Comparison of ENCODE assay signal across 17 mouse cellular contexts in the genomic region with DNA sequence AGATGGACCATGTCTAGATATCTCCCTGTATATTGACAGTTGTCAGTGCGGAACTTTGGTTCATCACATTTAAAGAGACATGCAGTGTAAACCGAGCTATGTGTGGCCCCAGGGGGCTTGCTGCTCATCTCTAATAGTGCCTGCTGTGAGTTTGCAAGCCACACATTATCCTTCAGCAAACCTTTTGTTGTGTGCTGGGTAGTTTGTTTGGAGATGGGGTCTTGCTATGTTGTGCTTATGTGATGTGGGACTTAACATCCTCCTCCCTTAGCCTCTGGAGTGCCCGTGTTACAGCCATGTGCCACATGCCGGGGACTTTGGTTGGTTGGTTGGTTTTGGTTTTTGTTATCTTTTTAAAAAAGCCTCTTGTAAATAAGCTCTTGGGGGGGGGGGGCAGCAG. TPM values are rescaled to one million over a fixed set of nuclear protein-coding genes. Genes with fewer than 3 reads are reported as not detected.
A peak's percentile ranks its signal among the peaks of the same experiment; 100 is the strongest.
DNase-seq lines count a peak whose midpoint lies in the region; ATAC-seq and TF ChIP-seq lines count a peak whose summit lies in the region.
"Had no signal": no experiment of that assay in that cellular context is flagged by ENCODE, and none has a peak within 500 bp of the region (broad histone marks: within the 10 kb centered on the region; RNA-seq: fewer than 3 reads in every experiment).

No protein-coding gene starts in this region.

- TF ChIP-seq EP300 in stomach, postnatal 0 days (optimal IDR thresholded peaks at IDR 0.05), result no peak

- H3K9me3 ChIP-seq in embryonic facial prominence, embryonic 13.5 days, result no peaks in the 10 kb centered on the region
- no peaks in the 10 kb centered on the region for H3K9me3 ChIP-seq in embryonic facial prominence, embryonic 10.5 days
- no peaks in the 10 kb centered on the region for H3K9me3 ChIP-seq in kidney, embryonic 14.5 days (ENCODE audit: control insufficient read depth, low read length)
- H3K9me3 ChIP-seq in kidney, embryonic 16.5 days (ENCODE audit: low read length), result no peaks in the 10 kb centered on the region
- H3K9me3 ChIP-seq in stomach, embryonic 15.5 days, result no peaks in the 10 kb centered on the region
- no peaks in the 10 kb centered on the region for H3K9me3 ChIP-seq in stomach, postnatal 0 days (ENCODE audit: control insufficient read depth, low read length)
- H3K9me3 ChIP-seq in stomach, embryonic 16.5 days (replicated peaks; ENCODE audit: control insufficient read depth, low read length), result no peaks in the 10 kb centered on the region
- no peaks in the 10 kb centered on the region for H3K9me3 ChIP-seq in forebrain, embryonic 15.5 days
- H3K9me3 ChIP-seq: embryonic facial prominence, embryonic 12.5 days; forebrain, embryonic 13.5 days; heart, embryonic 15.5 days; midbrain, embryonic 12.5 days had no signal

- H3K27me3 ChIP-seq in embryonic facial prominence, embryonic 13.5 days, result no peaks in the 10 kb centered on the region
- H3K27me3 ChIP-seq in embryonic facial prominence, embryonic 10.5 days (replicated peaks; ENCODE audit: low read depth, poor library complexity, severe bottlenecking), result no peaks in the 10 kb centered on the region
- no peaks in the 10 kb centered on the region for H3K27me3 ChIP-seq in kidney, embryonic 14.5 days (ENCODE audit: control insufficient read depth, insufficient read depth, low read length)
- H3K27me3 ChIP-seq in kidney, embryonic 16.5 days (ENCODE audit: insufficient read depth, low read length), result no peaks in the 10 kb centered on the region
- no peaks in the 10 kb centered on the region for H3K27me3 ChIP-seq in stomach, embryonic 15.5 days (replicated peaks)
- no peaks in the 10 kb centered on the region for H3K27me3 ChIP-seq in stomach, postnatal 0 days (ENCODE audit: control insufficient read depth, insufficient read depth, low read length)
- no peaks in the 10 kb centered on the region for H3K27me3 ChIP-seq in stomach, embryonic 16.5 days (ENCODE audit: control insufficient read depth, insufficient read depth, low read length)
- H3K27me3 ChIP-seq in forebrain, embryonic 15.5 days, result no peaks in the 10 kb centered on the region
- H3K27me3 ChIP-seq: embryonic facial prominence, embryonic 12.5 days; forebrain, embryonic 13.5 days; heart, embryonic 15.5 days had no signal

- no peak for ATAC-seq in embryonic facial prominence, embryonic 13.5 days (ENCODE audit: insufficient number of reproducible peaks, insufficient read depth, low FRiP score, low TSS enrichment, low read depth)
- no peak for ATAC-seq in kidney, embryonic 14.5 days (ENCODE audit: low FRiP score, low TSS enrichment)
- ATAC-seq in kidney, embryonic 16.5 days (ENCODE audit: low FRiP score, low TSS enrichment), result no peak
- ATAC-seq in stomach, embryonic 15.5 days (ENCODE audit: insufficient read depth, low FRiP score, low read depth), result no peak
- ATAC-seq in stomach, postnatal 0 days (ENCODE audit: low FRiP score, low TSS enrichment), result no peak
- no peak for ATAC-seq in stomach, embryonic 16.5 days (ENCODE audit: insufficient read depth, low FRiP score)
- ATAC-seq in forebrain, embryonic 15.5 days (replicated peaks), result no peak
- ATAC-seq: forebrain, embryonic 13.5 days had no signal

- H3K4me2 ChIP-seq in embryonic facial prominence, embryonic 13.5 days, result peak overlapping the region; percentile 2; the same call in 1 of the 2 replicates
- H3K4me2 ChIP-seq in kidney, embryonic 14.5 days (replicated peaks; ENCODE audit: low read depth, low read length), result peak overlapping the region; percentile 25; the same call in 1 of the 2 replicates
- no peak overlapping the region for H3K4me2 ChIP-seq in kidney, embryonic 16.5 days (replicated peaks; ENCODE audit: low read depth, low read length)
- H3K4me2 ChIP-seq in stomach, embryonic 15.5 days, result no peak overlapping the region
- no peak overlapping the region for H3K4me2 ChIP-seq in stomach, postnatal 0 days (replicated peaks; ENCODE audit: low read depth)
- peak overlapping the region; percentile 40; the same call in 1 of the 2 replicates for H3K4me2 ChIP-seq in stomach, embryonic 16.5 days (ENCODE audit: low read depth, low read length)
- no peak overlapping the region for H3K4me2 ChIP-seq in forebrain, embryonic 15.5 days (replicated peaks)
- H3K4me2 ChIP-seq: forebrain, embryonic 13.5 days; midbrain, embryonic 12.5 days had no signal

- H3K9ac ChIP-seq in embryonic facial prominence, embryonic 13.5 days, result no peak overlapping the region
- no peak overlapping the region for H3K9ac ChIP-seq in kidney, embryonic 14.5 days (ENCODE audit: low read depth, low read length)
- no peak overlapping the region for H3K9ac ChIP-seq in kidney, embryonic 16.5 days (replicated peaks; ENCODE audit: low read length)
- no peak overlapping the region for H3K9ac ChIP-seq in stomach, embryonic 15.5 days
- no peak overlapping the region for H3K9ac ChIP-seq in stomach, postnatal 0 days (ENCODE audit: low read length)
- no peak overlapping the region for H3K9ac ChIP-seq in stomach, embryonic 16.5 days (ENCODE audit: low read length)
- no peak overlapping the region for H3K9ac ChIP-seq in forebrain, embryonic 15.5 days (replicated peaks)
- H3K9ac ChIP-seq: embryonic facial prominence, embryonic 12.5 days; forebrain, embryonic 13.5 days; heart, embryonic 15.5 days; midbrain, embryonic 12.5 days had no signal

- TF ChIP-seq CTCF in stomach, postnatal 0 days (IDR thresholded peaks at IDR 0.05; ENCODE audit: low read depth), result no peak

- H3K4me1 ChIP-seq in embryonic facial prominence, embryonic 13.5 days, result peaks cover 41% of the 10 kb centered on the region
- peaks cover 49% of the 10 kb centered on the region for H3K4me1 ChIP-seq in embryonic facial prominence, embryonic 10.5 days
- H3K4me1 ChIP-seq in kidney, embryonic 14.5 days (ENCODE audit: control insufficient read depth, insufficient read depth, low read length), result peaks cover 31% of the 10 kb centered on the region
- H3K4me1 ChIP-seq in kidney, embryonic 16.5 days (ENCODE audit: insufficient read depth, low read length), result peaks cover 37% of the 10 kb centered on the region
- H3K4me1 ChIP-seq in stomach, embryonic 15.5 days, result peaks cover 23% of the 10 kb centered on the region; the same call in 1 of the 2 replicates
- H3K4me1 ChIP-seq in stomach, postnatal 0 days (replicated peaks; ENCODE audit: control insufficient read depth, insufficient read depth), result peaks cover 3% of the 10 kb centered on the region
- peaks cover 26% of the 10 kb centered on the region for H3K4me1 ChIP-seq in stomach, embryonic 16.5 days (ENCODE audit: control insufficient read depth, insufficient read depth, low read length)
- H3K4me1 ChIP-seq in forebrain, embryonic 15.5 days, result peaks cover 32% of the 10 kb centered on the region

- H3K4me3 ChIP-seq in embryonic facial prominence, embryonic 13.5 days, result no peak overlapping the region
- no peak overlapping the region for H3K4me3 ChIP-seq in embryonic facial prominence, embryonic 10.5 days
- H3K4me3 ChIP-seq in kidney, embryonic 14.5 days (ENCODE audit: low read length), result no peak overlapping the region
- no peak overlapping the region for H3K4me3 ChIP-seq in kidney, embryonic 16.5 days (ENCODE audit: low read length)
- H3K4me3 ChIP-seq in stomach, embryonic 15.5 days (replicated peaks), result no peak overlapping the region
- no peak overlapping the region for H3K4me3 ChIP-seq in stomach, postnatal 0 days (ENCODE audit: low read depth, low read length)
- H3K4me3 ChIP-seq in stomach, embryonic 16.5 days (replicated peaks; ENCODE audit: low read length), result no peak overlapping the region
- no peak overlapping the region for H3K4me3 ChIP-seq in forebrain, embryonic 15.5 days
- H3K4me3 ChIP-seq: embryonic facial prominence, embryonic 12.5 days; forebrain, embryonic 13.5 days; midbrain, embryonic 12.5 days had no signal

- no peak overlapping the region for H3K27ac ChIP-seq in embryonic facial prominence, embryonic 13.5 days
- H3K27ac ChIP-seq in embryonic facial prominence, embryonic 10.5 days (replicated peaks), result no peak overlapping the region
- H3K27ac ChIP-seq in kidney, embryonic 14.5 days (ENCODE audit: low read depth, low read length), result no peak overlapping the region
- H3K27ac ChIP-seq in kidney, embryonic 16.5 days (ENCODE audit: low read length), result no peak overlapping the region
- peak overlapping the region; percentile 29; the same call in 1 of the 2 replicates for H3K27ac ChIP-seq in stomach, embryonic 15.5 days
- H3K27ac ChIP-seq in stomach, postnatal 0 days (replicated peaks), result no peak overlapping the region; the same call in 1 of the 2 replicates
- H3K27ac ChIP-seq in stomach, embryonic 16.5 days (ENCODE audit: low read length), result peak overlapping the region; percentile 85
- no peak overlapping the region for H3K27ac ChIP-seq in forebrain, embryonic 15.5 days (replicated peaks)
- H3K27ac ChIP-seq: embryonic facial prominence, embryonic 12.5 days; forebrain, embryonic 13.5 days; midbrain, embryonic 12.5 days had no signal

- WGBS in embryonic facial prominence, embryonic 13.5 days, result 51% methylated on average over 4 of the region's 4 CpGs
- WGBS in embryonic facial prominence, embryonic 10.5 days, result 56% methylated on average over 4 of the region's 4 CpGs
- 68% methylated on average over 4 of the region's 4 CpGs for WGBS in kidney, embryonic 14.5 days
- WGBS in kidney, embryonic 16.5 days, result 60% methylated on average over 4 of the region's 4 CpGs
- 62% methylated on average over 4 of the region's 4 CpGs for WGBS in stomach, embryonic 15.5 days
- 70% methylated on average over 4 of the region's 4 CpGs for WGBS in stomach, postnatal 0 days
- WGBS in stomach, embryonic 16.5 days, result 72% methylated on average over 4 of the region's 4 CpGs
- 58% methylated on average over 4 of the region's 4 CpGs for WGBS in forebrain, embryonic 15.5 days

- peaks cover 4% of the 10 kb centered on the region; the same call in 1 of the 2 replicates for H3K36me3 ChIP-seq in embryonic facial prominence, embryonic 13.5 days
- peaks cover 8% of the 10 kb centered on the region for H3K36me3 ChIP-seq in embryonic facial prominence, embryonic 10.5 days (replicated peaks)
- H3K36me3 ChIP-seq in kidney, embryonic 14.5 days (ENCODE audit: control insufficient read depth, insufficient read depth, low read length), result peaks cover 6% of the 10 kb centered on the region
- no peaks in the 10 kb centered on the region for H3K36me3 ChIP-seq in kidney, embryonic 16.5 days (ENCODE audit: insufficient read depth, low read length)
- no peaks in the 10 kb centered on the region for H3K36me3 ChIP-seq in stomach, embryonic 15.5 days
- H3K36me3 ChIP-seq in stomach, postnatal 0 days (ENCODE audit: control insufficient read depth, insufficient read depth, low read length), result peaks cover 2% of the 10 kb centered on the region; the same call in 1 of the 2 replicates
- no peaks in the 10 kb centered on the region for H3K36me3 ChIP-seq in stomach, embryonic 16.5 days (ENCODE audit: control insufficient read depth, insufficient read depth, low read length)
- H3K36me3 ChIP-seq in forebrain, embryonic 15.5 days, result no peaks in the 10 kb centered on the region
- H3K36me3 ChIP-seq: heart, embryonic 15.5 days had no signal

- DNase-seq in embryonic facial prominence, embryonic 10.5 days (ENCODE audit: low spot score), result no peak
- no peak for DNase-seq in stomach, postnatal 0 days (ENCODE audit: low spot score)
- DNase-seq: adrenal gland, postnatal 14 days; cerebellum, postnatal 25 days; gastrocnemius, adult 2 months; layer of hippocampus, adult 9-11 months; lung, adult 18-20 months had no signal

RNA-seq across cellular contexts. Expression of gene Tor3a, which starts 56.3 kb away (rescaled TPM):
- polyA plus RNA-seq in embryonic facial prominence, embryonic 13.5 days (2015; fragmentation: Nextera tagmentation; extraction: Ambion mirVana), result 8.0 and 8.4 TPM in 2 replicates
- polyA plus RNA-seq in embryonic facial prominence, embryonic 10.5 days (2016; fragmentation: Nextera tagmentation; extraction: Ambion mirVana), result 3.5 and 4.6 TPM in 2 replicates
- 15.5 and 21.1 TPM in 2 replicates for polyA plus RNA-seq in kidney, embryonic 14.5 days (2014; fragmentation: Nextera tagmentation; extraction: Ambion mirVana)
- 19.5 and 19.6 TPM in 2 replicates for polyA plus RNA-seq in kidney, embryonic 16.5 days (2015; fragmentation: Nextera tagmentation; extraction: Ambion mirVana)
- 9.9 and 14.0 TPM in 2 replicates for polyA plus RNA-seq in stomach, embryonic 15.5 days (2015; fragmentation: Nextera tagmentation; extraction: Ambion mirVana)
- 16.8 and 17.1 TPM in 2 replicates for polyA plus RNA-seq in stomach, postnatal 0 days (2015; fragmentation: Nextera tagmentation; extraction: Ambion mirVana)
- polyA plus RNA-seq in stomach, embryonic 16.5 days (2015; fragmentation: Nextera tagmentation; extraction: Ambion mirVana), result 14.6 and 19.2 TPM in 2 replicates
- 3.9 and 4.0 TPM in 2 replicates for polyA plus RNA-seq in forebrain, embryonic 15.5 days (2015; fragmentation: Nextera tagmentation; extraction: Ambion mirVana)

RNA-seq across cellular contexts. Expression of gene Abl2, which starts 59.2 kb away (rescaled TPM):
- polyA plus RNA-seq in embryonic facial prominence, embryonic 13.5 days (2015; fragmentation: Nextera tagmentation; extraction: Ambion mirVana), result 5.2 and 5.9 TPM in 2 replicates
- polyA plus RNA-seq in embryonic facial prominence, embryonic 10.5 days (2016; fragmentation: Nextera tagmentation; extraction: Ambion mirVana), result 5.8 and 6.0 TPM in 2 replicates
- polyA plus RNA-seq in kidney, embryonic 14.5 days (2014; fragmentation: Nextera tagmentation; extraction: Ambion mirVana), result 6.4 and 8.1 TPM in 2 replicates
- 4.0 and 5.0 TPM in 2 replicates for polyA plus RNA-seq in kidney, embryonic 16.5 days (2015; fragmentation: Nextera tagmentation; extraction: Ambion mirVana)
- polyA plus RNA-seq in stomach, embryonic 15.5 days (2015; fragmentation: Nextera tagmentation; extraction: Ambion mirVana), result 3.0 and 3.4 TPM in 2 replicates
- 1.4 TPM in 2 replicates for polyA plus RNA-seq in stomach, postnatal 0 days (2015; fragmentation: Nextera tagmentation; extraction: Ambion mirVana)
- polyA plus RNA-seq in stomach, embryonic 16.5 days (2015; fragmentation: Nextera tagmentation; extraction: Ambion mirVana), result 3.1 and 3.6 TPM in 2 replicates
- polyA plus RNA-seq in forebrain, embryonic 15.5 days (2015; fragmentation: Nextera tagmentation; extraction: Ambion mirVana), result 6.5 and 6.9 TPM in 2 replicates

Comparison
In these comparisons a context has a peak if more than half of its experiments do, and no peak if none do; other contexts are left out.
1. H3K27ac ChIP-seq: peak in stomach, embryonic 15.5 days (single experiment) and stomach, embryonic 16.5 days (single experiment); none in embryonic facial prominence, embryonic 13.5 days (single experiment), embryonic facial prominence, embryonic 10.5 days (single experiment), kidney, embryonic 14.5 days (single experiment), kidney, embryonic 16.5 days (single experiment), stomach, postnatal 0 days (single experiment) and forebrain, embryonic 15.5 days (single experiment).
2. H3K4me2 ChIP-seq: peak in embryonic facial prominence, embryonic 13.5 days (single experiment), kidney, embryonic 14.5 days (single experiment) and stomach, embryonic 16.5 days (single experiment); none in kidney, embryonic 16.5 days (single experiment), stomach, embryonic 15.5 days (single experiment), stomach, postnatal 0 days (single experiment) and forebrain, embryonic 15.5 days (single experiment).